Mouse (Mus musculus) embryonic stem cell, embryonic (primary cell): Measurements from ENCODE around the gene Cgref1.

ENCODE experiments used
- CTCF ChIA-PET, 4 experiments: fragments of 300-600 bp in 2 of 4; fragments of 350-600 bp in 2 of 4; sonication (Branson Sonifier 250); formaldehyde crosslinking; loops; one replicate each; lab custom pipeline; 2022; ENCODE audit warnings: inconsistent platforms in 2 of 4; lab: Charles Lee
- POLR2A ChIA-PET, 4 experiments: fragments of 300-600 bp in 2 of 4; fragments of 350-600 bp in 2 of 4; sonication (Branson Sonifier 250); formaldehyde crosslinking; loops; one replicate each; lab custom pipeline; 2022; ENCODE audit warnings: antibody characterized with exemption in 4 of 4, inconsistent platforms in 1 of 4; lab: Charles Lee

Gene Cgref1

DNA sequence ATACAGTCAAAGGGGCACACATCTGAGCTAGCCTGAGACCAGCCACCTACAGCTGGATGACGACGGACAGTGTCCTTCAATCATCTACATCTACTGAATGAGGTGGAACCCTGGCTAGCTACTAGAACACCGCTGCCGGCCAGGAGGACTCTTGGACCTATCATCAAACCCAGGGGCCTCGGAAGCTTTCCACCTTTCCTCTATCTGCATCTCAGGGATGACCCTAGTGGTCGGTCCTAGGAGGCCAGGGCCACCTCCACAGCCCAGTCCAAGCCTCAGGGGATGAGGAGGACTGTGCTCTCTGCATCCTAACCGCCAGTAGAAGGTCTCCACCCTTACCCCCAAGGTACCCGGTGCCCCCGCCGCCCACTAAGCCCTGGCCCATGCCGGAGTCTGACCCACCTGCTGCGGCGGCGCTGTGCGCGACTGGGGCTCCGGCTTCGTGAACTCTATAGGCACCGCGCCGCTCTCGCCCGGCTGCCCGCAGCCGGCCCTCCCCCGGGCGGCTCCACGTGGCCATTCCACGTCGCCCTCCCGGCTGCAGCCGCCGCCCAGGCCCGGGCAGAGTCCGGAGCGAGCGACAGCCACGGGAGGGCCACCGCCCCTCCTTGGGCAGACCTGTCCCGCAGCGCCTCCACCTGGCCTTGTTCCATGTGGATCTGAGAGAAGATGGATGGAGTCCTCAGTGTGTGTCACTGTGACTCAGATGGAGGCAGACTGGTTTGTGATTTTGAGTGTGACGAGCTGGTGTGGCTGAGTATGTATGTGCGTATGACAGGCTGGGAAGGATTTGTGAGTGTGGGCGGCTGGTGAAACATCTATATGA, at the start of gene Cgref1:
Cgref1 (minus strand) TSS at position 636 of the 826 bp plus-strand sequence.
- ChIA-PET CTCF (interaction anchor here (0.6 to 2.3 kb wide), 24 partner anchors 9 to 1395 kb away, joined by 3 to 15 read pairs (median 4); partner anchors contain the start of genes Khk (in 2 of the 4), Mapre3 (in 1 of the 4) and Preb (in 1 of the 4)), POLR2A (interaction anchor here (0.5 to 2.8 kb wide), 21 partner anchors 8 to 191 kb away, joined by 3 to 14 read pairs (median 3); partner anchors contain the start of genes Preb (in 3 of the 4), Khk (in 2 of the 4), Agbl5 (in 1 of the 4) and Emilin1 (in 1 of the 4))

DNA sequence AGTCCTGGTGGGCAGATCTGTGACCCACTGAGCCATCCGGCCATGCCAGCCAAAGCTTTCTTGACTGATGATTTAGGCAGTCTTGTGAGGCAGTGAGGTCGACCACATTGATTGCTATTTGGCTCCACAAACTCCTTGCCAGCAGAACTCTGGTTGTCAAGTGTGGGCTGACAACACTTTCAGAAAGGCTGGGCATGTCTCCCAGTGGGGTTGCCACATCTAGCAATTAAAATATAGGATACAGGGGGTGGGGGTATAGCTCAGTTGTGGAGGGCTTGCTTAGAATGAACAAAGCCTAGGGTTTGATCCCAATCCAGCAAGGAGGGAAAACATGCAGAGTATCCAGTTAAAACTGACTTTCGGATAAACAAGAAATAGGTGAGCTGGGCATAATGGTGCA, 48.7 kb upstream of the Cgref1 start:
- CTCF ChIA-PET: interaction anchor here in 2 of 4 experiments (0.5 to 2.2 kb wide), 4 partner anchors 11 to 197 kb away, joined by 3 to 14 read pairs (median 6); no protein-coding TSS in a partner anchor
- POLR2A ChIA-PET: interaction anchor here in 2 of 4 experiments (0.8 to 1.7 kb wide), 5 partner anchors 25 to 616 kb away, joined by 3 to 6 read pairs (median 4); partner anchors contain the start of genes Atraid (in 1 of the 2), Slc5a6 (in 1 of the 2) and Tcf23 (in 1 of the 2)

DNA sequence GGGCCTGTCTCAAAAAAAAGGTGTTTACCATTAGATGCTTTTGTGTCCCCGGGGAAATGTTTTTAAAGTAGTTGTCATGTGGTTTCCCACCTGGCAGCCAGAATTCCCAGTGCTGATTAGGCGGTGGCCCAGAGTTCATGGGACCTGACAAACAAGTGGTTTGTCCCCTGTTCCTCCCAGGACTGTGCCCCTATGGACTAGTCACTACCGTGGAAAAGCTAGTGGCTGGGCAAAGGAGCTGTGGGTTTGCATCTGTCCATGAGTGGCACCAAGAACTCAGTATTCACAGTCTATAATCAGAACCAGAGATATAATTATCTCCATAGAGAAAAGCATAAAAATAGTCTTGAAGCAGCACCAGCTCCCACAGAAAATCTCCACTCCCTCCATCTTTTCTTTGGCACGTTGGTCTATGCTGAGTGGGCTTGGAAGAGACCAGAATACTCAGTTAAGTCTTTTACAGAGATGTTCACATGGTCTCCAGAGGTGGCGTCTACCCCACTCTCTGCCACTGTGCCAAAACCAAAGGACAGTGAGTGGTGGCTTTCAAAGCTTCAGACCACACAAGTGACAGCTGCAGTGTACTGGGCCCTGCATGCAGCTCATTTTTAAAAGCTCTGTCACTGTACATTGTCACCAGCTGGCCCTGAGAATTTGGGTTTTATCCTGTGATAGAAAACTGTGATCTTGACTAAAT, 47.7 kb upstream of the Cgref1 start:
- ChIA-PET CTCF (interaction anchor here in 2 of 4 experiments (0.6 to 2.2 kb wide), 5 partner anchors 11 to 195 kb away, joined by 3 to 14 read pairs (median 3); no protein-coding TSS in a partner anchor), POLR2A (interaction anchor here in 1 of 4 experiments (0.9 to 1.7 kb wide), 4 partner anchors 33 to 197 kb away, joined by 3 to 6 read pairs (median 4); partner anchors contain the start of gene Preb)

- POLR2A ChIA-PET: interaction anchor here in 3 of 4 experiments (0.5 to 1.7 kb wide), 14 partner anchors 11 to 269 kb away, joined by 3 to 9 read pairs (median 4); partner anchors contain the start of genes Khk (in 2 of the 3), Atraid (in 1 of the 3) and Slc5a6 (in 1 of the 3)
- CTCF ChIA-PET: interaction anchor here (0.6 to 2.2 kb wide), 68 partner anchors 8 to 1140 kb away, joined by 3 to 14 read pairs (median 4); partner anchors contain the start of genes Atraid (in 2 of the 4), Preb (in 2 of the 4), Tcf23 (in 2 of the 4) and Cad (in 1 of the 4)
Measured at GRCm38 (mm10) chr5:30982357-30982756, 37.0 kb upstream of the Cgref1 start.

DNA sequence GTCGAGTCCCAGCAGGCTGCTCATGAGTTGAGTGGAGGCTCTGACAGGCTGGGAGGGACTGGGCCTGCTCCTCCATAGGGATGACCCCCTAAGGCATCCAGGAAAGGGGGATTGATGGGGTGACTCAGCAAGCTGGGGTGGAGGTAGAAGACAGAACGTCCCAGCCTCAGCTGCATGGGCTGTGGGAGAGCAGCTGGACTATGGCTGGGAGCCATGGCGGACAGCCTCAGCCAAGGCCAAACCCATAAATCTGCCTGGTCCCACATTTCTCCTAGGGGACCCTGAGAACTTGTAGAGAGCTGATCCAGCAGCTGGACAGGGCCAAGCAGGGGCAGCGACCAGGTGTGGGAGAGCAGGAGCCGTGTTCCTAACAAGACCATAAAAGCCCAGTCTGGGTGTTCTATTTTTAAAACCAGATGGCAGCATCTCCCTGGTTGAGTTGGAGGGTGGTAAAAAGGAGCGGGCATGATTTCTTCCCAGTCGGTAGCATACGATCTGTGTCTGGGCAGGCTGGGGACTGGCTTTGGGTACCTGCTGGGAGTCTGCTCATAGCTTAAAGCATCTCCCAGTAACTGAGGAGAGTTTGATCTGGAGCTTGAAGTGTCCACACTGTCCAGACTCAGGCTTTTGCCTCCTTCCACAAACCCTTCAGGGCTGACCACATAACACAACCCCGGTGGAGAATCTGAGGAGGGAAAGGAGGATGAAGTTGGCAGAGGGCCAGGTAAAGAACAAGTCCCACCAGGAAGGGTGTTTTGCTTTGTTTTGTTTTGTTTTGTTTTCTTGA, 29.7 kb upstream of the Cgref1 start:
- CTCF ChIA-PET: interaction anchor here in 2 of 4 experiments (0.6 to 1.6 kb wide), 4 partner anchors 23 to 289 kb away, joined by 3 to 8 read pairs (median 4); no protein-coding TSS in a partner anchor
- POLR2A ChIA-PET: interaction anchor here in 3 of 4 experiments (0.7 to 1.3 kb wide), 5 partner anchors 9 to 106 kb away, joined by 3 to 4 read pairs (median 3); partner anchors contain the start of gene Khk (in 1 of the 3)

GRCm38 (mm10) chr5:30969440-30969839, 24.0 kb upstream of the Cgref1 start:
- CTCF ChIA-PET: interaction anchor here in 2 of 4 experiments (1.0 to 1.4 kb wide), 2 partner anchors 13 kb away, joined by 3 to 7 read pairs; no protein-coding TSS in a partner anchor
- POLR2A ChIA-PET: interaction anchor here in 3 of 4 experiments (0.7 to 3.0 kb wide), 7 partner anchors 9 to 119 kb away, joined by 3 to 17 read pairs (median 3); partner anchors contain the start of genes Preb (in 2 of the 3) and Atraid (in 1 of the 3)

GRCm38 (mm10) chr5:30968416-30968815, 23.0 kb upstream of the Cgref1 start, which contains the start of gene Tcf23:
TSS of gene Tcf23 (plus strand) at chr5:30968662.
- ChIA-PET CTCF (interaction anchor here in 3 of 4 experiments (0.9 to 1.4 kb wide), 4 partner anchors 14 to 30 kb away, joined by 3 to 7 read pairs (median 3); no protein-coding TSS in a partner anchor), POLR2A (interaction anchor here in 3 of 4 experiments (0.7 to 3.0 kb wide), 6 partner anchors 9 to 120 kb away, joined by 3 to 17 read pairs (median 4); partner anchors contain the start of gene Preb (in 2 of the 3))

DNA sequence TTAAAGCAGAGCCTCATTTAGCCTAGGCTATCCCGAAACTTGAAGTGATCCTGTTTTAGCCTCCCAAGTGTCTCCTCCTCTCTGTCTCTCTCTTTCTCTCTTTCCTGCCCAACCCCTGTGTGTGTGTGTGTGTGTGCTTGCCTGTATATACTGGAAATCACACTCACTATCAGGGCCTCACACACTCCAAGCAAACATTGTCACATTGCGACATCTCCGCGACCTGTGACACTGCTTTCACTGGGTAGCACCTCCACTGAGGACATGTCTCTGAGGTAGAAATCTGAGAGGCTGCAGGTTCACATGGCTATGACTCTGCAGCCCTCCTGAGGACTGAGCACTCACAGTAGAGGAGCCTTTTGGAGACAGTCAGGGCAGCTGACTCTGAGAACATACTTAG, 20.8 kb upstream of the Cgref1 start:
- ChIA-PET POLR2A (interaction anchor here in 1 of 4 experiments (1.0 to 1.4 kb wide), 2 partner anchors 8 to 82 kb away, joined by 3 to 4 read pairs; partner anchors contain the start of gene Slc5a6), CTCF (interaction anchor here in 1 of 4 experiments (1.3 kb wide), 1 partner anchor 191 kb away, joined by 3 read pairs; no protein-coding TSS in a partner anchor)

DNA sequence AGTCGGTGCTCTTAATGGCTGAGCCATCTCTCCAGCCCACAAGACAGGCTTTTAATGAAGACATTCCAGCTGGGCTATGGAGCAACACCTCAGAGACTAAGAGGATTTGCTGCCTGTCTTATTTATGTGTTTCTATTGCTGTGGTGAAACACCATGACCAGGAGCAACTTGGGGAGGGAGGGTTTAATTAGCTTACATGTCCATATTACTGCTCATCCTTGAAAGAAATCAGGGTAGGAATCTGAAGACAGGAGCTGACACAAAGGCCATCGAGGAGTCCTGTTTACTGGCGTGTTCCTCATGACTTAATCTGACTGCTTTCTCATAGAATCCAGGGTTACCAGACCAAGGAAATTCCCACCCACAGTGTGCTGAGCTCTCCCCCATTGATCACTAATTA, 18.5 kb upstream of the Cgref1 start:
- CTCF ChIA-PET: interaction anchor here (0.6 to 1.5 kb wide), 7 partner anchors 9 to 254 kb away, joined by 3 to 4 read pairs (median 4); no protein-coding TSS in a partner anchor
- POLR2A ChIA-PET: interaction anchor here in 2 of 4 experiments (1.1 to 2.0 kb wide), 8 partner anchors 9 to 91 kb away, joined by 3 to 9 read pairs (median 5); partner anchors contain the start of genes Atraid (in 1 of the 2), Cad (in 1 of the 2), Cgref1 (in 1 of the 2) and Slc5a6 (in 1 of the 2)

- POLR2A ChIA-PET: interaction anchor here in 2 of 4 experiments (1.1 to 5.1 kb wide), 7 partner anchors 11 to 92 kb away, joined by 5 to 77 read pairs (median 19); partner anchors contain the start of genes Atraid (in 2 of the 2), Slc5a6 (in 2 of the 2), Agbl5 (in 1 of the 2) and Cad (in 1 of the 2)
- CTCF ChIA-PET: no interaction called here
Measured at GRCm38 (mm10) chr5:30961545-30962505, 16.4 kb upstream of the Cgref1 start.

DNA sequence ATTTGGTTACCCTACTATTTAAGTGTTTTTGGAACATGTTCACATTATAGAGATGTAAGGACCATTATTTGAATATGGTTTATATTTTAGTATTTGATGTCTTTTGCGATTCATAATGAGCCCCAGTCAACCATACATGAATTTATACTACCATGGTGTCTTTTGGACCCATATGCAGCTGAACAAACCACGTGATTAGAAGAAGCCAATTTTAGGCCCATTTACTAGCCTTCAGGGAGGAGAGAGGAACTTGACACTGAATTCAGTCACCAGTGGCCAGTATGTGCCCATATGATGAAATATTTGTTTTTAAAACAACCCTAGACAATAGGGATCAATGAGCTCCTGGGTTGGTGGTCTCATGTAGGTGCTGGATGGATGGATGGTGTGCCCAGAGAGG, 15.4 kb upstream of the Cgref1 start:
- POLR2A ChIA-PET: interaction anchor here (1.0 to 5.1 kb wide), 33 partner anchors 9 to 294 kb away, joined by 3 to 77 read pairs (median 6); partner anchors contain the start of genes Atraid (in 2 of the 4), Cad (in 2 of the 4), Khk (in 2 of the 4) and Ost4 (in 2 of the 4)
- CTCF ChIA-PET: interaction anchor here (0.6 to 1.9 kb wide), 11 partner anchors 11 to 97 kb away, joined by 3 to 15 read pairs (median 5); partner anchors contain the start of gene Cgref1 (in 1 of the 4)

GRCm38 (mm10) chr5:30959966-30960501, 14.6 kb upstream of the Cgref1 start, which contains the start of gene Preb:
TSS of gene Preb (minus strand) at chr5:30960361.
- POLR2A ChIA-PET: interaction anchor here (0.6 to 5.1 kb wide), 65 partner anchors 9 to 529 kb away, joined by 3 to 77 read pairs (median 4); partner anchors contain the start of genes Atraid (in 3 of the 4), Slc5a6 (in 3 of the 4), Cad (in 2 of the 4) and Cgref1 (in 2 of the 4)
- CTCF ChIA-PET: interaction anchor here (0.6 to 1.9 kb wide), 18 partner anchors 10 to 185 kb away, joined by 3 to 15 read pairs (median 4); partner anchors contain the start of genes Atraid (in 1 of the 4) and Cgref1 (in 1 of the 4)

GRCm38 (mm10) chr5:30959198-30959854, 13.9 kb upstream of the Cgref1 start:
- ChIA-PET CTCF (interaction anchor here (0.6 to 1.9 kb wide), 19 partner anchors 9 to 249 kb away, joined by 3 to 15 read pairs (median 4); partner anchors contain the start of genes Atraid (in 1 of the 4) and Cgref1 (in 1 of the 4)), POLR2A (interaction anchor here (0.6 to 5.1 kb wide), 61 partner anchors 9 to 530 kb away, joined by 3 to 77 read pairs (median 4); partner anchors contain the start of genes Atraid (in 3 of the 4), Slc5a6 (in 3 of the 4), Cad (in 2 of the 4) and Cgref1 (in 2 of the 4))
